Mouse (Mus musculus) left cerebral cortex, postnatal 36 days (tissue): ENCODE data around the gene Ric8a. TPM values are rescaled to one million over a fixed set of nuclear protein-coding genes. Genes with fewer than 3 reads are reported as not detected.

Experiments
- DNase-seq, 2 experiments: peaks; one replicate each; pipeline ENCODE4 v3.0.0; 2021 to 2022; ENCODE audit warnings: low spot score in 2 of 2, mixed read lengths in 1 of 2
- intact Hi-C: fragments of 180-260 bp; cut with DNase I; formaldehyde crosslinking; loops from one replicate; pipeline ENCODE4 v1.15.1; 2025
- total RNA-seq, 2 experiments: library from RNA; stranded (reverse); gene quantifications; 2 replicates each; pipeline ENCODE4 v1.2.3; 2021

Ric8a gene
- total RNA-seq, 2 experiments from 2014 or later: 68.2 to 68.7 TPM

DNA sequence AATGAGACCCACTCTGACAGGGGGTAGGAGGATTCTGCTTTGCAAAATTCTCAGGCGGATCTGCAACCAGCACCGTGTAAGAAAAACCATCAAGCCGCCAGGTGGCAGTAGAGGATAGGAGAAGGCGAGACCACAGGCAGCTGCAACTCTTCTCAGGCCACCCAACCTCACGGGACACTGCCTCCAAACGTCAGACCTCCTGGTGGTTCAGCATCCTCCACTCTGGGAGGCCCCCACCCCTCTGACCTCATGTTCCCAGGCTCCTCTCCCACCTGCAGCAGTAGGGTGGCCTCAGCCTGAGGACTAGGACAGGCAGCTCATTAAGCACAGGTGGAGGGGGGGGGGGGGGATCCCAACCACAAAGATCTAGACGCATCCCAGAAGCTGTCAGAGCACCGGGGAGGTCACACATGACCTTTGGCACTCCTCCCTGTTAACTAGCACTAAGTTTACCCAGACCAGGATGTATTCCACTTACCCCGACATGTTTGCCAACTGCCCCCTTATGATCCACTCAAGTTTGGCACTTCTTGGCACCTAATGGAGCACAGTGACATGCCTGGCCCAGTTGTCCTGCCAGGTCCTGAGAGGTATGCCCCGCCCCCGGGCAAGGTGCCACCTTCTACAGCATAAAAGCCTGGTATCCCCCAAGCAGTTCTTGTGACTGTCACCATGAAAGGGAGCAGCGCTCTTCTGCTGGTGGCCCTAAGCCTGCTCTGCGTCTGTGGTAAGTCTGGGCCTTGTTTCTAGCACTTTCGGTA is 11.7 kb upstream of the Ric8a start, which contains the start of gene Scgb1c1:
Scgb1c1 (plus strand) TSS at position 643 of the 761 bp plus-strand sequence.
- DNase-seq: peak; percentile 80 to 89
- intact Hi-C loops: loop anchor here (1.0 to 5.0 kb wide), 2 partner anchors 58 to 327 kb away; partner anchors contain the start of gene Rnh1

DNA sequence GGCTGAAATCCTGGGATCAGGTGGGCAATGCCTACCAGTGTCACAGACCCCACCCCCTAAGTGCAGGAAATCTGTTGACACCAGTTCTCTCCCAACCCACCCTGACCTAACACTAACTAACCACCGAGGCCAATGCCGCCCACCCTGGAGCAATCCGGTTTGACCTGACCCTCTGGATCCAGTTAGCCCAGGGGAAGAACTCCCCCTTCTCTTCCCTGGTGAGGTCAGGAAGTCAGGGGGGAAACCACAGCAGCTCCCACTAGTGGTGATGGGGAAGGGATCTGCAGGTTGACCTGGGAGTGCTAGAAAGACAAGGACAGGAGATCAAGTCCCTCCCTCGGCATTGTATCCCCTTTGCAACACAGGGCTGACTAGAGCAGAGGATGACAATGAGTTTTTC is 11.1 kb upstream of the Ric8a start:
- intact Hi-C loops: loop anchor here (1.0 to 5.0 kb wide), 2 partner anchors 58 to 327 kb away; partner anchors contain the start of gene Rnh1
- no peak for DNase-seq

DNA sequence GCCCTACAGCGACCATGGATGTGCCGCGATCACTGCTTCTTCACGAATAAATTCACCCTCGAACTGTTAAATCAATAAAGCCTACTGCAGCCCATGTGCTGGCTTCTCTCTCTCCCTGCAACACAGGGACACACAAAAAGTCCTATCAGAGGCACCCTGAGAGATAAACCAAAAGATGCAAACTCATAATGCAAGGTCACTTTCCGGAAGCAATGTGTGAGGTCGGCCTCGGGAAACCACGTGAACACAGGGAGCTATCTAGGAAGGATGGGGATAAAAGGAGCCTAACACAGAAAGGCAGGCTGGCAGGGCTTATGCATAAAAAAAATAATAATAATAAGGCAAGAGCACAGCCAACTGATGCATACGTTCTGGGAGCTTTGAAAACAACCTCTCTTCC is 10.1 kb upstream of the Ric8a start:
- intact Hi-C loops: loop anchor here (5.0 kb wide), 1 partner anchor 326 kb away; the partner anchor contains the start of gene Rnh1
- DNase-seq: no peak

DNA sequence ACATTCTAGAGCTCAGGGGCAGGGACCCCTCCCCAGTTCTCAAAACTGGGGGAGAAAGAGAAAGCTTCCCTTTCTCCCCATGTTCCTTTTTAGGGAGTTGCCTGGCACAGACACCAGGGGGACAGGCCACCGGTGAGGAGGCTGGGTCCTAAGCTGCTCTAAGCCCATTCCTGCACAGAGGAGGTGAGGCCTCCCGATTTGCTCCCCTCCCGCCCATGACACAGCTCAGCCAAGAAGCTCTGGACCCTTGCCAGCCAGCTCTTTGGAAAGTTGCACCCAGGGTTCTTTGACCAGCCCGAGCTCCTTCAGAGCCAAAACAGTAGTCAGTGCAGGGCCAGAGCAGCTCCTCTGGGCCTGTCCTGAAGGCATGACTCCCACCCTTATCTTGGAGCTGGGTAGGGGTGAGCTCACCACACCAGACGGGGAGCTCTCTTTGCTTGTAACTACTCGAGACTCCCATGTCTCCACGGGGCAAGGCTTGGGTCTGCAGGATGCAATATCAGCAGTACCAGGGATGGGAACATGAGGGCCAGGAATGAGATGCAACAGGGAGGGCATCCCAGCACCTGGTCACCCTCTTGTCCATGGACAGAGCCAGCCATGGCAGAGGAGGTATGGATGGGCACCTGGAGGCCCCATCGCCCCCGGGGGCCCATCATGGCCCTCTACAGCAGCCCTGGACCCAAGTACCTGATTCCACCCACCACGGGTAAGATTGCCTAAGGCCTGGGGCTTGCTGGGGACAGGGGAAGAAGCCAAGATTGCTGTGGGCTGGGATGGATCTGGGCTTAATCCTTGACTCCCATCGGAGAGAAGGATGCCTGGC is 8.8 kb upstream of the Ric8a start, which contains the start of gene Odf3:
Odf3 (plus strand) TSS at position 51 of the 826 bp plus-strand sequence.
- no peak for DNase-seq
- intact Hi-C loops: loop anchor here (5.0 kb wide), 1 partner anchor 324 kb away; the partner anchor contains the start of gene Rnh1

DNA sequence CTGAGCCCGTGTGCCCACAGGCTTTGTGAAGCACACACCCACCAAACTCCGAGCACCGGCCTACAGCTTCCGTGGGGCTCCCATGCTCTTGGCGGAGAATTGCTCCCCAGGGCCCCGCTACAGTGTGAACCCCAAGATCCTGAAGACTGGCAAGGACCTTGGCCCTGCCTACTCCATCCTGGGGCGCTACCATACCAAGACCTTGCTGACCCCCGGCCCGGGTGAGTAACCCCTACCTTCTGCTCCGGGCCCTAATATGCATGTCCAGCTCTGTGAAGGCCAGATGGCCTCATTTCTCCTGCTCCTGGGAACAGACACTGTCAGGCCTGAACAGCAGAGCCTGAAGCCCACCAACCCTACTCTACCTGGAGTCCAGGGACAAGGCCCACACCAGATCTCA is 8.2 kb upstream of the Ric8a start:
- DNase-seq: no peak
- intact Hi-C loops: loop anchor here (5.0 kb wide), 1 partner anchor 324 kb away; the partner anchor contains the start of gene Rnh1

DNA sequence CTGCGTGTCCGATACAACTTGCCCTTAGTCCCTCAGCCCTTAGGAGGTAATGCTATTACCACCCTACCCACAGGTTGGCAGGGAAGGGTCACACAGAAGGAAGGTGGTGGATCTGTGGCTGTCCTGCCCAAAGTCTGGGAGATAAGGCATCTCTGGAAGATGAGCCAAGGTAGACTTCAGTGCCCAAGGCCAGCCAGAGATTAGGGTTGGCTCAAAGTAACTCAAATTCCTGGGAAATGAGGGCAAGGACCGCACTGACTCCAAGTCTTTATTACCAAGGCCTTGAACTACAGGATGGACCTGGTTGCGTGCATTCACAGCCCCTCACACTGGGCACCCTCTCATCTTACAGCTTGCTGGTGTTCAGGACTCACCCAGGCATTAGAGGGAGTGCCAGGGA is 4.8 kb upstream of the Ric8a start:
- intact Hi-C loops: no loop called here
- DNase-seq: no peak

DNA sequence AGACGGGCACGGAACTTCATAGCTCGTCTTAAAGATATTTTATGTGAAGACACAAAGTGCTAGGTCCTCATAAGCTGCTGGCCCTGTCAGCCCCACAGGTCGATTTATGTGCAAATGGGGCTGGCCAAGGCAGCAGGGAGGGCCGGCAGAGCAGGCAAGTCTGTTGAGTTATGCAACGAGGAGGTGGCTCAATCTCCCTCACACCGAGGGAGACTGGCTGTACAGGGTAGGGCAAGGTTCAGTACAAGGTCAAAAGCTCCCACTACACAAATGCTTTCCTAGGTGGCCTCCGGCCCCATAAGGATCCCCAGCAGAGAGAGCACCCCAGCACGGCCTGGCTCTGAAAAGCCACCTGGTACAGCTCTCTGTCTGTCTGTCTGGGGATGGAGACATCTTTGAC is 3.4 kb upstream of the Ric8a start:
- DNase-seq: no peak
- intact Hi-C loops: no loop called here

DNA sequence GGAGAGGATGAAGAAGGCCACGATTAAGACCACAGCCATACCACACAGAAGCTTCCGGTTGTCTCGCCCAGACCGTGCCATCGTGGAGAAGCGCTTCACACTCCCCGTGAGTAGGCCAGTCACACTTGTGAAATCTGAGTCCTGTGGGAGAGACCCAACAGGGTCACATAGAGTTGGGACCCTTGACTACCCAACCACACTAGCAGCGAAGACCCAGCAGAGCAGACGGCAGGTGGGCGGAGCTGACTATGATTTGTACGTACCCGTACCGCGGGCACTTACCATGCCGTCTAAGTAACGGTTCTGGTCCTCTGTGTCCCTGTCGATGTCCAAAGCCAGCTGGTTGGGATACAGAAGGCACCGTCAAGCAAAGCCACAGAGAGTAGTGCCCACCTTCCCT is 2.3 kb upstream of the Ric8a start:
- DNase-seq: no peak
- intact Hi-C loops: no loop called here

DNA sequence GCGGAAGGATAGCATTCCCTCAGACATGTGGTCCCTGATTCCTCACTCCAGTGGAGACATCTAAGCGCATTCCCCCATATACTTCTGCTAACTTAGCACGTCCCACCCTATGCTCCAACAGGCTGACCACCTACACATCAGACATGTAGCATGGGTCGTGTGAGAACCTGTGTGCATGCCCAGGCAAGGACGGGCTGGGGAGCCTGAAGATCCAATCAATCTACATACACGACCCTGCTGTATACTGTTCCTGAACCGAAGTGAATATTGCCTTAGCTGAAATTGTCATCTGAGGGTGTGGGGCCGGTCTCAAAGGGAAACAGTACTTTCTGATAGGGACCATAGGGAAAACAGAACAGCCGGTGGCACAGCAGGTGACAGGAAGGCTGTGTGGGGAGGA is 1.6 kb upstream of the Ric8a start:
- intact Hi-C loops: loop anchor here (5.0 kb wide), 1 partner anchor 207 kb away; the partner anchor contains the start of gene B4galnt4

DNA sequence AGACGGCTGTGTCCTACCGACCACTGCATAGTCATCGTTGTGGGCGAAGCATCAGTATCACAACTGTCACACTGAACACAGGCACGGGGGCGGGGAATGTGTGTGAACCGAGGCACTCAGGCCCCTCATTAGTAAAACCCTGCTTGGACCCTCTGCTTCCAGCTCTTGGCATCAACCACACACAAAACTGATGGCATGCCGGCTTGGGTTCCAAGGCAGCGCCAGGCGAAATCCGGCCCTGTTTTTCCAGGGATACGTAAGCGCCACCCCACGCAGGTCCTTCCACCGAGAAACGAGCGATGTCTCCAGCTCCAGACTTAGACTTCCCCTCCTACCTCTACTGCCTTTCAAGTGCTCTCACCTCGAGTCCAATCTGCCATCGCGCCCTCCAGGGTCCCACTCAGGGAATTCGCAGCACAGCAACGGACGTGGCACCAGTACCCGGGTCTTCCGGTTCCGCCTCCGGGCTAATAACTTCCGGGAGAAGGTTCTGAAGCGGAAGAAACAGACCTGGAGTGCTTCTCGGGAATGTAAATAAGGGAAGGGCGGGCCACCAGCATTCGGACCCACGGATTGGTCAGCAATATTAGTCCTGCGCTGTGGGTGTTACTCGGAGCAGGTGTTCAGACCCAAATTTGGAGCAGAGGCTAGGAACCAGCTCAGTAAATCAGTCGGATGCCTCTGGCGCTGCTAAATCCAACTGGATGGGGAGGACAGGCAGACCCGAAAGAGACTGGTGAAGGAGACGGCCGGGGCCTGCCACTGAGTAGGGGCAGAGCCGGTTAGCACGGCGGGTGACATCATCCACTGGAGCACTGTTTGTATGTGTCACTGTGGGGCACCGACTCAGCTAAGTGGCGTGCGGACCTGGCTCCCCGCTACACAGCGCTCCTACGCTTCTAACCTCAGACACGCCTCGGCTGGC is 635 bp upstream of the Ric8a start, which contains the start of gene Gm45785:
Gm45785 (minus strand) TSS at position 472 of the 925 bp plus-strand sequence.
- DNase-seq: peak; percentile 84 to 87
- intact Hi-C loops: loop anchor here (5.0 kb wide), 1 partner anchor 206 kb away; the partner anchor contains the start of gene B4galnt4

More for the DNA sequence above, 1.6 kb upstream of the Ric8a start:
- no peak for DNase-seq

DNA sequence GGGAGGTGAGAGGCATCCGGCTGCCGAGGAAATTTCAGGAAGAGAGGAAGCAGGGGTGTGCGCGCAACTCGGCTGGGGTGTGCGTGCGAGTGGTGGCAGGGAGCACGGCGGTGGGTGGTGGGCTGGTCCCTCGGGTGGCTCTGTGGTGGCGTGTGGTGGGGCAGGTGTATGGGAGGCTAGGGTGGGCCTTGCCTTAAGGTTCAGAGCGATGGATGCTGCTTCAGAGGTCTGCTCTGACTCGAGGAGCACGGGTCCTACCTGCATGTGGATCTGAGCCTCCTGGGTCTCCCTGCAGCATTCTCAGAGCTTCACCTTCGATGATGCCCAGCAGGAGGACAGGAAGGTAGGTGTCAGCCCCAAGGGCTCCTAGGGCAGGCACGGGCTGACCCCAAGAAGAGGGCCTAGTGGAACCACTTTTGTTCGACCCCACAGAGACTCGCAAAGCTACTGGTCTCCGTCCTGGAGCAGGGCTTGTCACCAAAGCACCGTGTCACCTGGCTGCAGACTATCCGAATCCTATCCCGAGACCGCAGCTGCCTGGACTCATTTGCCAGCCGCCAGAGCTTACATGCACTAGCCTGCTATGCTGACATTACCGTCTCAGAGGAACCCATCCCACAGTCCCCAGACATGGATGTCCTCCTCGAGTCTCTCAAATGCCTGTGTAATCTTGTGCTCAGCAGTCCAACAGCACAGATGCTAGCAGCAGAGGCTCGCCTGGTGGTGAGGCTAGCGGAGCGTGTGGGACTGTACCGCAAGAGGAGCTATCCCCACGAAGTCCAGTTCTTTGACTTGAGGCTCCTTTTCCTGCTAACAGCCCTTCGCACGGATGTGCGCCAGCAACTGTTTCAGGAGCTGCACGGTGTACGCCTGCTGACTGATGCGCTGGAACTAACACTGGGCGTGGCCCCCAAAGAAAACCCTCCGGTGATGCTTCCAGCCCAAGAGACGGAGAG is 1.1 kb downstream of the Ric8a start, which contains the start of gene Bet1l:
Bet1l (minus strand) TSS at position 28 of the 956 bp plus-strand sequence.
- peak; percentile 35 to 40 for DNase-seq
- intact Hi-C loops: loop anchor here (1.0 to 5.0 kb wide), 2 partner anchors 24 to 204 kb away; partner anchors contain the start of genes B4galnt4 and Sirt3

DNA sequence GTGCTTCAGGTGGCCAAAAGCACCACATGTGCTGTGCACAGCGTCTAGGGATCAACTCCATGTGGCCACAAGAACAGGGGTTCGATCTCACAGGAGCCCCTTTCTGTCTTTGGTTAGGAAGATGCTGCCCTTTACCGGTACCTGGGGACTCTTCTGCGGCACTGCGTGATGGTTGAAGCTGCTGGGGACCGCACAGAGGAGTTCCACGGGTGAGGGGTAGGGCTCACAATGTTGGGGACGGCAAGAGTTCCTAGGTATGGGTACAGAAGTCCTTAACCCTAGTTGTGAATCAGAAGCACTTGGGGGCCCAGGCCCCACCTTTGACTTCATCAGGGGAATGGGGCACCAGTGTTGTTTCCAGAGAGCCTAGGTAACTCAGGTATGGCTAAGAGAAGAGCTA is 2.0 kb downstream of the Ric8a start:
- intact Hi-C loops: loop anchor here (5.0 kb wide), 1 partner anchor 204 kb away; the partner anchor contains the start of gene B4galnt4

DNA sequence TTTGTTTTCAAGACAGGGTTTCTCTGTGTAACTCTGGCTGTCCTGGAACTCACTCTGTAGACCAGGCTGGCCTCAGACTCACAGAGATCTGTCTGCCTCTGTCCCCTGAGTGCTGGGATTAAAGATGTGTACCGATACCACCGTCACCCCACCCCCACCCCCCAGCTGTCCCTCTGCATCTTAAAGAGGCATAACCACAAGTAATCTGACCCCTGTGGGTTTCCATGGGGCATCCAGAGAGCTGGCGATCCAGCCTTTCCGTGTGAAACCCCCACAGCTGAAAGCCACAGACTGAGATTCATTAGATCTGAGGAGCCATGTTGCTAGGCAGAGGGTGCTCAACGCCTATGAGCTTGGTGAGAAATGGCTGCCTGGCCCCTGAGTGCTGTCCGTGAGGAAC is 3.2 kb downstream of the Ric8a start:
- intact Hi-C loops: loop anchor here (5.0 kb wide), 1 partner anchor 202 kb away; the partner anchor contains the start of gene B4galnt4
- no peak for DNase-seq

More for the DNA sequence above, 2.0 kb downstream of the Ric8a start:
- no peak for DNase-seq

DNA sequence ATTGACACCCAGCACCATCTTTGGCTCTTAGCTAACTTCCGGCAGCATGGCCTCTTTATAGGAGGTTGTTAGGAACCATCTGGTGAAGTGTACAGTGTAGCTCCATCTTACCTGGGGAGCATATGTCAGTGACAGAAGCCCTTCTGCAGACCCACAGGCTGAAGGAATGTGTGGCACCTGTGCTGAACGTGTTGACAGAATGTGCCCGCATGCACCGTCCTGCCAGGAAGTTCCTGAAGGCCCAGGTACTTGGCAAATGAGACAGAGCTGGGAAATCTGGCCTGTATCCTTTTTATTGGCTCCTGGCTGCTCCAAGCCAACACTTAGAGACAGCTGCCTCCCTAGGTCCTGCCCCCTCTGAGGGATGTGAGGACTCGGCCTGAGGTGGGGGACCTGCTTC is 4.0 kb downstream of the Ric8a start:
- intact Hi-C loops: no loop called here
- no peak for DNase-seq

DNA sequence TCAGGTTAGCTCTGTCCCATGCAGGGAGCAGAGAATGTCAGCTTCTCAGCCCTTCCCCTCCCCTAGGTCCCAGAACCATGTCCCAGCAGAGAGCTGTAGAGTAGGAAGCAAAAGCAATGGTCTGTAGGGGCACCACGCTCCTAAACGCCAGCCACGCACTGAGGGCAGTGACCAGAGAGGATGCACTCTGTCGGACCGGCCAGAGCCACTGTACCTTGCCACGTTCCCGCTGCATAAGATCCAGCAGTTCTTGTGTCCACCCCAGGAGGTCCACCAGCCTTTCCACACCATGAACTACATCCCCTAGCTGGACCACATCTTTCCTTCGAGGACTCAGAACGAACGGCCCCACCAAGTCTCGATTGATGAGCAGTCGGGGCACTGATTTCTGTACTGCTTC is 8.0 kb downstream of the Ric8a start:
- no peak for DNase-seq
- intact Hi-C loops: no loop called here

DNA sequence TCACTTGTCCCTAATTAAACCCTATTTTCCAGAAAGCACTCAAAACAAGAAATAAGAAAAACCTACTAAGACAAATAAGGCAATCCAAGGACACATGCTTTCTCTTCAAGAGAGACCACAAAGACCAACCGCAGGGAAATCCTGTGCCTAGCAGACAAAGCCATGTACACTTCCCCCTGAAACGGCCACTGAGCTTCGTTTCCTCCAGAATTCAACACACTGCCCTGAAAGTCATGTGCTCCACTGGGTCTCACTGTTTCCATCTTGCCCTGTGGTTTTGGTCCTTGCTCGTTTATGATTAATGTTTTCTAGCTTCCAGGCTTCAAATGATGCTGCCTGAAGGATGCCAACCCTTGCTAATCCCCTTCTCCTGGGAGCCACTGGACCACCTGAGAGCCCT is 17.5 kb downstream of the Ric8a start:
- intact Hi-C loops: no loop called here
- no peak for DNase-seq

DNA sequence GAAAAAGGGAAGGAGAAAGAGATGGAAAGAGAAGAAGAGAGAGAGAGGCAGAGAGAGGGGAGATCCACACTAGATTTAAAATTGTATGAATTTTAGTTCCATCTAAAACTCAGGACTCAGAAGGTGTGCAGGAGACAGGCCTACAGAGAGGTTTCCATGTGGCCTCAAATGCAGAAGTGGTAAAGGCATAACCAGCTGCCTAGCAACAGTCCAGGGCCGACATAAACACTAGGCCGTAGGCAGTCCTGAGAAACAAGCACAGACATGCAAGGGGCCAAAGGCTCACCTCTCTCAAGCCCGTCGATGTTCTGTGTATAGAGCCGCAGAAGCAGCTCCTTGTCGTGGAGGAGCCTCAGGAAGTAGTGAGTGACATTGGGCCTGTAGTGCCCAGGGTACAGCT is 20.6 kb downstream of the Ric8a start:
- no peak for DNase-seq
- intact Hi-C loops: no loop called here

DNA sequence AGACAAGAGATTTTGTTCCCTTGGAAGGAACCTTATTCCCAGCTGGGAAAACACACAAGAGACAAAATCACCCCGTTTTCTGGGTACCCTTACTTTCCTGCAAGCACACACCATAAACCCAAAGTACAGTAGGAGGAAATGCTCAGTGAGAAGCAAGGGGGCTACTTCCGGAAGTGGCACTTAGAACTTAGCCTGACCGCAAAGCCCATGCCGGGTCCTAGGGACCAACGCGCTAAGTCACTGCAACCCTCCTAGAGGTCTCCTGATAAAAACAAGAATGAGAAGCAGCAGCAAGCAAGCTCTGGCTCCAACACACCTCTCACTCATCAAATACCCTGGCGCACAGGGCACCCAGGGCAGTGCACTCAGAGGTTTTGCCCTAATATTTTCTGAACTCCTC is 22.6 kb downstream of the Ric8a start:
- intact Hi-C loops: no loop called here
- DNase-seq: no peak
